Mouse (Mus musculus): ENCODE data around the gene Asnsd1.

DNA sequence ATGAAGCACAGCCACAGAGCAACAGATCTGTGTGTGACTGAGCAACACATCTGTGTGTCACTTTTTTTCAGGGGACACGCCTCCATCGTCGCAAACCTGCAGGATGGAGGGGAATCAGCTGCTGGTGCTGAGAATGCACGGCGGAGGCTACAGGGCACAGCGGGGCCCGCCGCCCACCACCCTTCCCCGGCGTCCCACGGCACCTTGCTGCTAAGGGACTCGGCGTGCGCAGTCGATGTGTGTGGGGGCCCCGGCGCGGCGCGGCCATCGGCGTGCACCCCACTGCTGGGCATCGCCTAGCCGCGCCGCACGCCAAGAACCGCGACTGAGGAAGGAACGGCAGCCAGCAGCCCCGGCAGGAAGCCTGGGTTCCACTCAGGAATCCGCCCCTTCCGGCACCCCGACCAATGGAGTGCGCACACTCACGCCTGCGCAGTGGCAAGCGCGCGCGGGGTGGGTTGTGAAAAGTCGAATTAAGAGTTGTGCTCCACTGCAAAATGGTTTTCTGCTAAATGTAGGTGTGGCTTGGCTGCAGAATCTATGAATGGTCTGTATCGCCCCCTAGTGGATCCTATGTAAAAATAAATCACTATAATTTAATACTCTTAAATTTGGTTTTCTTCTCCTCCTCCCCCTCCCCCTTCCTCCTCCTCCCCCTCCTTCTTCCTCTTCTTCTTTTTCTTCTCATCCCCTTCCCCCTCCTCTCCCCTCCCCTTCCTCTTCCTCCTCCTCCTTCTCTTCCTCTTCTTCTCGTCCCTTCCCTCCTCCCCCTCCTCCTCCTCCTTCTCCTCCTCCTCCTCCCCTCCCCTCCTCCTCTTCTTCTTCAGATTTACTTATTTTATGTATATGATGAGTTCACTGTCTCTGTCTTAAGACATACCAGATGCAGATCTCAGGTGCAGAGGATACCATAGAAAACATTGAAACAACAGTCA lies at the start of gene Asnsd1, which contains the start of the genes Asdurf and Gm28551:
- TF ChIP-seq CTCF (IDR thresholded peaks at IDR 0.05; ENCODE audit: low read depth) (peak; percentile 78), EP300 (optimal IDR thresholded peaks at IDR 0.05) (no peak)
